Mouse (Mus musculus): ENCODE measurements around the gene Arid1b.
A peak's percentile ranks its signal among the peaks of the same experiment; 100 is the strongest.

Arid1b gene

GRCm38 (mm10) chr17:5115952-5116351 lies 121.8 kb downstream of the Arid1b start:
- DNase-seq (ENCODE audit: low spot score), result no peak

DNA sequence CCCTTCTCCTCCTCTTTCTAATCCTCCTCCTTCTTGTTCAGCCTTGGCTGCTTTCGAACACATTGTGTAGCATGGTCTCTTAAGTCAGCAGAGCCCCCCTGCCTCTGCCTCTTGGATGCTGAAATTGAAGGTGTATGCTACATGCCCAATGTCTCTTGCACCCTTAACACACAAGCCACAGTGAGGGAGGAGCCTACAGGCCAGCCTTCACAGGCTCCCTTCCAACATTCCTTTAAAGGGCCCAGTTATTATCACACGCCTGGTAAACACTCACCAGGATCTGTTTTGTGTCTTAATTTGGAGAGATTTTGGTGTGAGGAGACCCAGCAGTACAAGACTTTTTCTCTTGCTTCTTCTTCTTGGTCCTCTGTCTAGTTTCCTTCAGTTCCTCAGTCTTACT lies 122.9 kb downstream of the Arid1b start:
- no peak for DNase-seq (ENCODE audit: low spot score)

DNA sequence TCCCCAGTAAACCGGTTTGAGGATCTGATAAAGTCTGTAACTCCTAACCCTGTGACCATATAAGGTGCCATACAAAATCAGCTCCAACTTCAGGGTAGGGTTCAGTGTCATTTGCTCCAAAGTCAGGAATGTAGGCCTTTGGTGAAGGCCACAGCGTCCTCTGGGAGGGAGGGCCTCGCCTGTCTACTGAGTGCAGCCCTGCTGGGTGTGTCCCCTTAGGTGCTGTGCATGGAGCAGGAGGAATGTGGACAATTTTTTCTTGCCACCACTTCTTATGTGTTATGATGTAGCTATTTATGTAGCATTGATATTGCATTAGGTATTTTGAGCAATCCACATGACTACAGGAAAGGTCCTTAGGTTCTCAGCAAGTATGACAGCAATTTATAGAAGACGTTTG lies 124.0 kb downstream of the Arid1b start:
- no peak for DNase-seq (ENCODE audit: low spot score)

GRCm38 (mm10) chr17:5124643-5125042 lies 130.5 kb downstream of the Arid1b start:
- DNase-seq (ENCODE audit: low spot score), result no peak

GRCm38 (mm10) chr17:5125084-5125855 lies 131.1 kb downstream of the Arid1b start:
- DNase-seq (ENCODE audit: low spot score), result no peak

GRCm38 (mm10) chr17:5125856-5126806 lies 132.0 kb downstream of the Arid1b start:
- DNase-seq (ENCODE audit: low spot score), result no peak

GRCm38 (mm10) chr17:5129606-5130005 lies 135.5 kb downstream of the Arid1b start:
- DNase-seq (ENCODE audit: low spot score), result no peak

- no peak for DNase-seq (ENCODE audit: low spot score)
Observed at GRCm38 (mm10) chr17:5130116-5130515, 136.0 kb downstream of the Arid1b start.

GRCm38 (mm10) chr17:5131706-5132105 lies 137.6 kb downstream of the Arid1b start:
- DNase-seq (ENCODE audit: low spot score), result no peak

GRCm38 (mm10) chr17:5132296-5132986 lies 138.3 kb downstream of the Arid1b start:
- DNase-seq (ENCODE audit: low spot score), result peak; percentile 57

DNA sequence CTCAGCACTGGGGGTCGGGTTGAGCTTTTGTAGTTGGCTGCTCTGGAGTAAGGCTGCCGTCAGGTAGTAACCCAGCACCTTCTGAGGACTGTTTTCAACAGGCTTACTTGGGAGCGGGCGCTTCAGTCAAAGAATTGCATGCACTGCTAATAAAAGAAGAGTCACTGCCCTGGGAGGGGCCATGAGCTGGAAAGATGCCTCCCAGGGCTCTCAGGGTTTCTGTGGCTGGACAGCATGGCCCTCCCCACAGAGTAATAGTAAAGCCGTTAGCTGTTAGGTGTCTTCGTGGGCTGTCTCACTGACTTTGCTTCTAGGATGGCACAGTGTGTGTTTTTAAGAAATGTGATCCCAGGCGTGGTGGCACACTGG lies 138.8 kb downstream of the Arid1b start:
- DNase-seq (ENCODE audit: low spot score), result no peak

GRCm38 (mm10) chr17:5133831-5134230 lies 139.7 kb downstream of the Arid1b start:
- DNase-seq (ENCODE audit: low spot score), result no peak

DNA sequence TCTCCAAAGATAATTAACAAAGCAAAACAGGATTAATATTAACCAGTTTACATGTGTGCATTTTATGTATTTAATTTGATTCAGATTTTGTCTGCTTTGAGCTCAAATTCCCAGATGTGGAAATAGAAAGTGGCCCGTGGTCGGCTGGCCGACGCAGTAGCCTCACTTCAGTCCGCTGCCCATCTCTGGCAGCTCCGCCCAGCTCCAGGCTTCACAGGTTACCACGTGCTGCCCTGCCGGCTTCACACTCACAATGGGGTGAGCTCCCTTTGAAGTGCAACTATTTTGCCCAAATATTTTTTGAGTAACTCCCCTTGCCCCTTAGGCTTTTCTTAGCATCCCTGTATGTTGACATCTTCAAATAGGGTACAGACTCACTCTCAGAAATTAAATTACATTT lies 140.1 kb downstream of the Arid1b start:
- DNase-seq (ENCODE audit: low spot score), result no peak

DNA sequence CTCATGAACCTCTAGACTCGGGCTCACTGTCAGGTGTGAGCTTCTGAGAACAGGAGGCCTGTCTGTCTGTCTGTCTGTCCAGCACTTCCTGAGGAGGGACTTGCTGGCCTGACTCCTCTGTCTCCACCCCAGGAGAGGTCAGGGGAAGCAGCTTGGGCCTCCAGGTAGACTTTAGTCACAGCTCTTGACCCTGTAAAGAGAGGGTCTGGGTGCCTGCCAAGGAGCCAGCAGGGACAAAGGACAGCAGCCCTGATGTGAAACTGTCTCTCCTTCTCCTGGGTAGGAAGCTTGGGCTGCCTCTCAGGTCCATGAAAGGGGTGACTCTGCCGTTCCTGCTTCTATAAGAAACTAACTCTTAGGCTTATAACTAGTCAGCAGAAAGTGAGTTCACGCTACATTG lies 143.8 kb downstream of the Arid1b start:
- DNase-seq (ENCODE audit: low spot score), result peak; percentile 27

GRCm38 (mm10) chr17:5138641-5139205 lies 144.6 kb downstream of the Arid1b start:
- peak; percentile 73 for DNase-seq (ENCODE audit: low spot score)

DNA sequence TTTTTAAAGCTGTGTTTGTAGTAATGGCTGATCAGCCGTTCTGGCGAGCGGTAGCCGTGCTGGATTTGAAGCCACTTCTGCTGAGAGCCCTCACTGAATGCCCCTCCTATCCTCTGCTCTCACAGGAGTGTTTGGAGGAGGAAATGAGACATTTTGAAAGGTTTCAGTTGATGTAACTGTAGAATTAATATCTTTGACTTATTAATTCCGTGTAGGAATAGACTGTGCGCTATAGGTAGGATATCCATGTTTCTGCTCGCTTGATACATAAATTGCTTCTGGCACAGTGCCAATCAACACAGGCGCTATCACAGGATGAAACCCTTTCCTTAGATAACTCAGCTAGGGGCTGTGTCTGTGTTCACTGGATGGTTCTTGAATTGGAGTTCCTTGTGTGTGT lies 145.4 kb downstream of the Arid1b start:
- no peak for DNase-seq (ENCODE audit: low spot score)

DNA sequence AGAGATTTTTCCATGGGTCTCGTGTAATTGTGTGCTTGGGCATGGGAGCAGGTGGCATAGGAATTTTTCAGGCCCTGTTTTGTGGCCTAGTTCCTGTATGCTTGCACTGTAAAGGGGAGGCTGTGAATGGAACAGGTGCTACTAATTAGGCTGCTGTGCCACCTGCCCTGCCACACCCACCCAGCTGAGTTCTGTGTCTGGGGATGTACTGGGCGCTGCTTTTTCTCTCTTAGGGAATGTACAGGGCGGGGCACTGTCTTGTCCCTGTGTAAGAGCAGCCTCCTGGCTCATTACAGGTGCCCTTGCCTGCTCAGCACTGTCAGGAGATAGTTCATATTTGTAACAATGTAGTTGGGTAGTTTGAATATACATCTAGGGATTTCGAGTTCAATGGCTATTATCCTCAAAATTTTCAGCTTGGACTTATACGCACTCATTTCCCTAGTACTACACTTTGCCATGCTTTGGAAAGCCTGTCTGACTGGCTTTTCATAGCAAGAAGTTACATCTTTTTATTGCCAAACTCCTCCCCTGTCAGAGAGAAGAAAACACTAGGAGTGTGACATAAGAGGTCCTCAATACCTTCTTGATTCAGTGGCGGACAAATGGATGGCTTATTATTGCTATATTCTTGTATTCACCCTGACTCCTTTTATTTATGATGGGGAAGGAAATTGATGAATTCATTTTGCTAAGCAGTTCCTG lies 149.8 kb downstream of the Arid1b start:
- DNase-seq (ENCODE audit: low spot score), result no peak

GRCm38 (mm10) chr17:5150660-5151063 lies 156.5 kb downstream of the Arid1b start:
- no peak for DNase-seq (ENCODE audit: low spot score)

GRCm38 (mm10) chr17:5151852-5152251 lies 157.7 kb downstream of the Arid1b start:
- DNase-seq (ENCODE audit: low spot score), result no peak

GRCm38 (mm10) chr17:5153461-5153860 lies 159.3 kb downstream of the Arid1b start:
- DNase-seq (ENCODE audit: low spot score), result no peak

GRCm38 (mm10) chr17:5154322-5154721 lies 160.2 kb downstream of the Arid1b start:
- DNase-seq (ENCODE audit: low spot score), result no peak

- no peak for DNase-seq (ENCODE audit: low spot score)
Observed at GRCm38 (mm10) chr17:5157609-5158008, 163.5 kb downstream of the Arid1b start.
